Mouse (Mus musculus) ES-E14 (cell line): Measurements from ENCODE around the gene Wdfy4.

Experiments used
- HCFC1 ChIP-seq: IDR thresholded peaks from 2 replicates; pipeline ENCODE4 v1.6.1; 2012; ENCODE audit warnings: low read length, inconsistent platforms, borderline replicate concordance; ENCODE audit not compliant: insufficient read depth
- MAFK ChIP-seq: IDR thresholded peaks from 2 replicates; pipeline ENCODE4 v1.6.1; 2014; ENCODE audit warnings: mild to moderate bottlenecking, low read depth, low read length, inconsistent platforms; ENCODE audit not compliant: insufficient read depth
- ZC3H11A ChIP-seq: IDR thresholded peaks from 2 replicates; pipeline ENCODE4 v1.6.1; 2012; ENCODE audit warnings: low read depth, mild to moderate bottlenecking, inconsistent platforms, low read length, borderline replicate concordance
- ZNF384 ChIP-seq: IDR thresholded peaks from 2 replicates; pipeline ENCODE4 v1.6.1; 2012; ENCODE audit warnings: low read depth, low read length, inconsistent platforms

DNA sequence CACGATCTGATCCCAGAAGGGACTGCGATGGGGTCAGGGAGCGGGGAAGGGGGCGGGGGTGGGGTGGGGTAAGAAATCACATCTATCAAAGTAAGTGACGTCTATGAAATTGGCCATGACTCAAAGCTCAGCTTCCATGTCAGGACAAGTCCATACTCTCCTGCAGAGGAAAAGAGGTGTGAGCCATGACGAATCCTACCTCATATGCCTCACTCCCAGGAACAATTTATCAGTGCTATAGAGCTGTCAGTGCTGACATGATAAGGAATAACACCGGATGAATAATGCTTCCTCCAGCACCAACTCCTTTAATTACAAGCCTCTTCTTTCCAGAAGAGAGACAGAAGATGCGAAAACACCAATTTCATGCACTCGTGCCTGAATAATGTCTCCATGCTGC lies 117.6 kb downstream of the Wdfy4 start:
- TF ChIP-seq ZC3H11A (no peak), ZNF384 (no peak), MAFK (no peak), HCFC1 (no peak)
